Mouse (Mus musculus) CH12.LX (cell line): Measurements from ENCODE around the gene Actr1b.

Experiments
- E2F4 ChIP-seq: IDR thresholded peaks from 2 replicates; pipeline ENCODE4 v1.6.1; 2011; ENCODE audit warnings: low read depth, low read length, improper control_type of control experiment; ENCODE audit not compliant: insufficient replicate concordance
- EP300 ChIP-seq: IDR thresholded peaks from 2 replicates; pipeline ENCODE4 v1.6.1; 2011; ENCODE audit warnings: low read length, improper control_type of control experiment
- HCFC1 ChIP-seq: IDR thresholded peaks from 2 replicates; pipeline ENCODE4 v1.6.1; 2012; ENCODE audit warnings: low read depth, mild to moderate bottlenecking, inconsistent platforms, low read length, improper control_type of control experiment
- JUND ChIP-seq: conservative IDR thresholded peaks from 2 replicates; pipeline ENCODE4 v1.6.1; 2011; ENCODE audit warnings: low read depth, low read length, improper control_type of control experiment
- MAX ChIP-seq: IDR thresholded peaks from 2 replicates; pipeline ENCODE4 v1.6.1; 2011; ENCODE audit warnings: low read length, improper control_type of control experiment
- POLR2A ChIP-seq: IDR thresholded peaks from 2 replicates; pipeline ENCODE4 v1.6.1; 2011; ENCODE audit warnings: low read depth, mild to moderate bottlenecking, improper control_type of control experiment, low read length
- TBP ChIP-seq: conservative IDR thresholded peaks from 2 replicates; pipeline ENCODE4 v1.6.1; 2011; ENCODE audit warnings: low read depth, low read length, improper control_type of control experiment

- TF ChIP-seq HCFC1 (no peak), EP300 (no peak), TBP (no peak), E2F4 (no peak), POLR2A (no peak), MAX (no peak), JUND (no peak)
Observed at GRCm38 (mm10) chr1:36743046-36743445, 28.8 kb upstream of the Actr1b start.
